Mouse (Mus musculus) embryonic fibroblast, embryonic 13.5 days (primary cell): ENCODE data around the gene Gpr152. TPM values are rescaled to one million over a fixed set of nuclear protein-coding genes. Genes with fewer than 3 reads are reported as not detected.

Source experiments
- H3K27ac ChIP-seq: 2 replicates; pipeline ENCODE4 v1.5.1; 2012; ENCODE audit warnings: low read length, control low read depth, inconsistent platforms; ENCODE audit not compliant: insufficient read depth
- H3K4me1 ChIP-seq: 2 replicates; pipeline ENCODE4 v1.6.1; 2011; ENCODE audit warnings: low read length; ENCODE audit not compliant: control insufficient read depth, insufficient read depth
- H3K4me3 ChIP-seq: 2 replicates; pipeline ENCODE4 v1.5.1; 2011; ENCODE audit warnings: mild to moderate bottlenecking, control low read depth, low read length; ENCODE audit not compliant: insufficient read depth
- CTCF ChIP-seq: IDR thresholded peaks from 2 replicates; pipeline ENCODE4 v1.5.1; 2011; ENCODE audit warnings: mild to moderate bottlenecking, control low read depth, low read length, moderate library complexity, borderline replicate concordance; ENCODE audit not compliant: insufficient read depth
- POLR2A ChIP-seq: IDR thresholded peaks from 2 replicates; pipeline ENCODE4 v1.6.1; 2011; ENCODE audit warnings: low read depth, mild to moderate bottlenecking, control low read depth, low read length, moderate library complexity
- polyA plus RNA-seq: library from polyadenylated mRNA; stranded (reverse); fragments of >200 nt; gene quantifications from 2 replicates; pipeline ENCODE4 v1.2.4, GENCODE M21; 2011; ENCODE audit warnings: low read depth; ENCODE audit not compliant: missing spikeins, insufficient read length

Gene Gpr152
- polyA plus RNA-seq, 1 experiment: not detected

GRCm38 (mm10) chr19:4108535-4108934, 31.1 kb upstream of the Gpr152 start:
- TF ChIP-seq POLR2A (no peak), CTCF (no peak)
- H3K4me3 ChIP-seq: no peak overlapping the region
- H3K27ac ChIP-seq: no peak overlapping the region
- 0 out of 2 replicates have a peak, but pooled peaks cover 2% of the 10 kb centered on the region for H3K4me1 ChIP-seq

GRCm38 (mm10) chr19:4112063-4112960, 27.3 kb upstream of the Gpr152 start:
- H3K27ac ChIP-seq: no peak overlapping the region
- 0 out of 2 replicates have a peak, but pooled peaks cover 2% of the 10 kb centered on the region for H3K4me1 ChIP-seq
- H3K4me3 ChIP-seq: no peak overlapping the region
- no peak for TF ChIP-seq POLR2A
- no peak for TF ChIP-seq CTCF

DNA sequence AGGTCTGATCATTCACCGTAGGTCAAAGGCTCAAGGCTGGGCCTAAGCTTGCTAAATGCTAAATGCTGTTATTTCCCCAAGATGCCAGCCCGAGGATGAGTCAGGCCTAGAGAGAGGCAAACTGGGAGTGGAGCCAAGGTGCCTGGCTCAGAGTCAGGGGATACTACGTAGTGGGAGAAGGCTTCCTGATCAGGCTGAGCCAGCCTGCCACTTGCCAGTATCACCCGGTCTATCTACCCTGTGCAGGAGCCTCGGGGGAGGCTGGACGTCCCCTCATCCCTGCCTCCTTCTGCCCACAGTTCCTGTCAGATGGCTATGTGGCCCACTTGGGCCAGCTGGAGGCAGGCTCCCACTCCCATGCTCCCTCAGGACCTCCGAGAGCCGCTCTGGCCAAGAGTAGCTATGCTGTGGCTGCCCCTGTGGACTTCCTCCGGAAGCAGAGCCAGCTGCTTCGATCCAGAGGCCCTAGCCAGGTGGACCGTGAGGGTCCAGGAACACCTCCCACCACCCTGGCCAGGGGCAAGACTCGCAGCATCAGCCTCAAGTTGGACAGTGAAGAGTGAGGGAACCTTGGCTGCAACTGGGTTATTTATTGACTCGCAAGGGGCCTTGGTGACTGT, 26.3 kb upstream of the Gpr152 start:
- peak overlapping the region; percentile 21 for H3K27ac ChIP-seq
- 0 out of 2 replicates have a peak, but pooled peaks cover 2% of the 10 kb centered on the region for H3K4me1 ChIP-seq
- H3K4me3 ChIP-seq: no peak overlapping the region
- TF ChIP-seq CTCF (no peak), POLR2A (no peak)

GRCm38 (mm10) chr19:4113806-4114230, 25.8 kb upstream of the Gpr152 start:
- TF ChIP-seq CTCF: no peak
- no peak for TF ChIP-seq POLR2A
- peak overlapping the region; percentile 21 for H3K27ac ChIP-seq
- H3K4me3 ChIP-seq: no peak overlapping the region
- H3K4me1 ChIP-seq: 0 out of 2 replicates have a peak, but pooled peaks cover 2% of the 10 kb centered on the region

DNA sequence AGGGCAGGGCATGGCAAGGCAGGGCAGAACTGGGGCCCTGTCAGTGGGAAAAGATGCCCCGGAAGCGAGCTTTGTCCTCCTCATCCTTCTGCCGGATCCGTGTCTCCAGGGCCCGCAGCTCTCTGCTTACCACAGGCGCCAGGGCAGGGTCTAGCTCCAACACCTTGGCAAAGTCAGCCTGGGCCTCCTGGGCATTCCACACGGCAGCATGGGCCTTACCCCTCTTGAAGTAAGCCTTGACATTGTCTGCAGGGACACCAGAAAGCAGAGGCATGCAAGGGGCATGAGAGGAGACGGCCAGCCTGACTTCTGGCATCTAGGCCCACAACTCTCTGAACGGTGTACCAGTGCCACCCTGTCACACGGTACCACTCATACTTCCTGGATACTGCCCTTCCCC, 25.0 kb upstream of the Gpr152 start:
- 0 out of 2 replicates have a peak, but pooled peaks cover 2% of the 10 kb centered on the region for H3K4me1 ChIP-seq
- TF ChIP-seq CTCF (no peak), POLR2A (no peak)
- H3K4me3 ChIP-seq: no peak overlapping the region
- H3K27ac ChIP-seq: no peak overlapping the region

GRCm38 (mm10) chr19:4115144-4115543, 24.4 kb upstream of the Gpr152 start:
- TF ChIP-seq CTCF: no peak
- TF ChIP-seq POLR2A: no peak

GRCm38 (mm10) chr19:4115816-4116215, 23.8 kb upstream of the Gpr152 start:
- Histone ChIP-seq H3K27ac (no peak overlapping the region), H3K4me3 (no peak overlapping the region), H3K4me1 (0 out of 2 replicates have a peak, but pooled peaks cover 2% of the 10 kb centered on the region)
- TF ChIP-seq POLR2A: no peak
- no peak for TF ChIP-seq CTCF

More at GRCm38 (mm10) chr19:4115144-4115543, 24.4 kb upstream of the Gpr152 start:
- Histone ChIP-seq H3K4me1 (0 out of 2 replicates have a peak, but pooled peaks cover 2% of the 10 kb centered on the region), H3K27ac (no peak overlapping the region), H3K4me3 (no peak overlapping the region)

GRCm38 (mm10) chr19:4117006-4117405, 22.6 kb upstream of the Gpr152 start:
- no peak overlapping the region for H3K4me3 ChIP-seq
- H3K4me1 ChIP-seq: 0 out of 2 replicates have a peak, but pooled peaks cover 2% of the 10 kb centered on the region
- H3K27ac ChIP-seq: no peak overlapping the region
- no peak for TF ChIP-seq POLR2A
- TF ChIP-seq CTCF: no peak

- TF ChIP-seq POLR2A: no peak
- no peak for TF ChIP-seq CTCF
- H3K4me3 ChIP-seq: no peak overlapping the region
- H3K4me1 ChIP-seq: no peaks in the 10 kb centered on the region
- no peak overlapping the region for H3K27ac ChIP-seq
These were observed 21.2 kb upstream of the Gpr152 start for GRCm38 (mm10) chr19:4118350-4118749.

- H3K27ac ChIP-seq: no peak overlapping the region
- H3K4me1 ChIP-seq: no peaks in the 10 kb centered on the region
- no peak overlapping the region for H3K4me3 ChIP-seq
- TF ChIP-seq POLR2A (no peak), CTCF (no peak)
These were observed 19.7 kb upstream of the Gpr152 start for GRCm38 (mm10) chr19:4119716-4120487.
